Mouse (Mus musculus): ENCODE results near the gene Actl6b. TPM values are rescaled to one million over a fixed set of nuclear protein-coding genes. Genes with fewer than 3 reads are reported as not detected.

The Actl6b gene
- polyA plus RNA-seq, 1 experiment = not detected

- 82% methylated on average over 5 of the region's 5 CpGs for WGBS
- no peak overlapping the region for H3K27ac ChIP-seq (ENCODE audit: control insufficient read depth, insufficient read depth, low read length)
- no peak for TF ChIP-seq POLR2A (IDR thresholded peaks at IDR 0.05; ENCODE audit: control insufficient read depth, extremely low read depth, insufficient read depth, low read length, poor library complexity)
- no peak for TF ChIP-seq CTCF (IDR thresholded peaks at IDR 0.05; ENCODE audit: borderline replicate concordance, control insufficient read depth, extremely low read depth, insufficient read depth, low read length, poor library complexity)
- H3K4me3 ChIP-seq (ENCODE audit: control insufficient read depth, insufficient read depth, low read length) = no peak overlapping the region
- H3K27me3 ChIP-seq (ENCODE audit: control insufficient read depth, insufficient read depth, low read length) = no peaks in the 10 kb centered on the region; the same call in 1 of the 2 replicates
- DNase-seq = peak; percentile 36
- H3K36me3 ChIP-seq (ENCODE audit: control insufficient read depth, insufficient read depth, low read length) = no peaks in the 10 kb centered on the region
- peaks cover 6% of the 10 kb centered on the region; the same call in 1 of the 2 replicates for H3K4me1 ChIP-seq (replicated peaks; ENCODE audit: control insufficient read depth, insufficient read depth, low read length)
Observed at GRCm38 (mm10) chr5:137551119-137551518, 2.2 kb upstream of the Actl6b start.

GRCm38 (mm10) chr5:137553000-137553399 lies 317 bp upstream of the Actl6b start:
- Histone ChIP-seq H3K27ac (ENCODE audit: control insufficient read depth, insufficient read depth, low read length) (no peak overlapping the region), H3K4me1 (replicated peaks; ENCODE audit: control insufficient read depth, insufficient read depth, low read length) (peaks cover 6% of the 10 kb centered on the region; the same call in 1 of the 2 replicates), H3K4me3 (ENCODE audit: control insufficient read depth, insufficient read depth, low read length) (no peak overlapping the region), H3K27me3 (ENCODE audit: control insufficient read depth, insufficient read depth, low read length) (no peaks in the 10 kb centered on the region; the same call in 1 of the 2 replicates), H3K36me3 (ENCODE audit: control insufficient read depth, insufficient read depth, low read length) (no peaks in the 10 kb centered on the region)
- DNase-seq = no peak
- no peak for TF ChIP-seq POLR2A (IDR thresholded peaks at IDR 0.05; ENCODE audit: control insufficient read depth, extremely low read depth, insufficient read depth, low read length, poor library complexity)
- no peak for TF ChIP-seq CTCF (IDR thresholded peaks at IDR 0.05; ENCODE audit: borderline replicate concordance, control insufficient read depth, extremely low read depth, insufficient read depth, low read length, poor library complexity)
- WGBS = 45% methylated on average over 6 of the region's 6 CpGs

- Histone ChIP-seq H3K27me3 (ENCODE audit: control insufficient read depth, insufficient read depth, low read length) (no peaks in the 10 kb centered on the region; the same call in 1 of the 2 replicates), H3K4me1 (replicated peaks; ENCODE audit: control insufficient read depth, insufficient read depth, low read length) (peaks cover 6% of the 10 kb centered on the region; the same call in 1 of the 2 replicates), H3K36me3 (ENCODE audit: control insufficient read depth, insufficient read depth, low read length) (no peaks in the 10 kb centered on the region), H3K4me3 (ENCODE audit: control insufficient read depth, insufficient read depth, low read length) (no peak overlapping the region), H3K27ac (ENCODE audit: control insufficient read depth, insufficient read depth, low read length) (no peak overlapping the region)
- 56% methylated on average over 11 of the region's 11 CpGs for WGBS
- TF ChIP-seq POLR2A (IDR thresholded peaks at IDR 0.05; ENCODE audit: control insufficient read depth, extremely low read depth, insufficient read depth, low read length, poor library complexity) (no peak), CTCF (IDR thresholded peaks at IDR 0.05; ENCODE audit: borderline replicate concordance, control insufficient read depth, extremely low read depth, insufficient read depth, low read length, poor library complexity) (no peak)
- DNase-seq = no peak
Observed at GRCm38 (mm10) chr5:137553898-137554297, 581 bp downstream of the Actl6b start.

GRCm38 (mm10) chr5:137561556-137561955 lies 8.2 kb downstream of the Actl6b start:
- no peak overlapping the region for H3K27ac ChIP-seq (ENCODE audit: control insufficient read depth, insufficient read depth, low read length)
- TF ChIP-seq POLR2A (IDR thresholded peaks at IDR 0.05; ENCODE audit: control insufficient read depth, extremely low read depth, insufficient read depth, low read length, poor library complexity) = no peak
- TF ChIP-seq CTCF (IDR thresholded peaks at IDR 0.05; ENCODE audit: borderline replicate concordance, control insufficient read depth, extremely low read depth, insufficient read depth, low read length, poor library complexity) = no peak
- H3K36me3 ChIP-seq (ENCODE audit: control insufficient read depth, insufficient read depth, low read length) = no peaks in the 10 kb centered on the region
- no peaks in the 10 kb centered on the region for H3K4me1 ChIP-seq (replicated peaks; ENCODE audit: control insufficient read depth, insufficient read depth, low read length)
- no peak overlapping the region for H3K4me3 ChIP-seq (ENCODE audit: control insufficient read depth, insufficient read depth, low read length)
- 70% methylated on average over 6 of the region's 6 CpGs for WGBS
- no peaks in the 10 kb centered on the region for H3K27me3 ChIP-seq (ENCODE audit: control insufficient read depth, insufficient read depth, low read length)
- no peak for DNase-seq

GRCm38 (mm10) chr5:137562965-137563364 lies 9.6 kb downstream of the Actl6b start:
- no peaks in the 10 kb centered on the region for H3K27me3 ChIP-seq (ENCODE audit: control insufficient read depth, insufficient read depth, low read length)
- WGBS = 94% methylated on average over 10 of the region's 10 CpGs
- no peaks in the 10 kb centered on the region for H3K36me3 ChIP-seq (ENCODE audit: control insufficient read depth, insufficient read depth, low read length)
- H3K4me3 ChIP-seq (ENCODE audit: control insufficient read depth, insufficient read depth, low read length) = no peak overlapping the region
- no peak overlapping the region for H3K27ac ChIP-seq (ENCODE audit: control insufficient read depth, insufficient read depth, low read length)
- no peak for DNase-seq
- TF ChIP-seq POLR2A (IDR thresholded peaks at IDR 0.05; ENCODE audit: control insufficient read depth, extremely low read depth, insufficient read depth, low read length, poor library complexity) (no peak), CTCF (IDR thresholded peaks at IDR 0.05; ENCODE audit: borderline replicate concordance, control insufficient read depth, extremely low read depth, insufficient read depth, low read length, poor library complexity) (no peak)
- H3K4me1 ChIP-seq (replicated peaks; ENCODE audit: control insufficient read depth, insufficient read depth, low read length) = 0 out of 2 replicates have a peak, but pooled peaks cover 1% of the 10 kb centered on the region

GRCm38 (mm10) chr5:137565744-137566143 lies 12.4 kb downstream of the Actl6b start:
- no peaks in the 10 kb centered on the region for H3K36me3 ChIP-seq (ENCODE audit: control insufficient read depth, insufficient read depth, low read length)
- 95% methylated on average over 6 of the region's 6 CpGs for WGBS
- no peaks in the 10 kb centered on the region for H3K27me3 ChIP-seq (ENCODE audit: control insufficient read depth, insufficient read depth, low read length)
- peaks cover 18% of the 10 kb centered on the region for H3K4me1 ChIP-seq (replicated peaks; ENCODE audit: control insufficient read depth, insufficient read depth, low read length)
- H3K27ac ChIP-seq (ENCODE audit: control insufficient read depth, insufficient read depth, low read length) = no peak overlapping the region
- no peak overlapping the region for H3K4me3 ChIP-seq (ENCODE audit: control insufficient read depth, insufficient read depth, low read length)
- TF ChIP-seq CTCF (IDR thresholded peaks at IDR 0.05; ENCODE audit: borderline replicate concordance, control insufficient read depth, extremely low read depth, insufficient read depth, low read length, poor library complexity) = no peak
- no peak for TF ChIP-seq POLR2A (IDR thresholded peaks at IDR 0.05; ENCODE audit: control insufficient read depth, extremely low read depth, insufficient read depth, low read length, poor library complexity)
- no peak for DNase-seq

- DNase-seq = no peak
- Histone ChIP-seq H3K27me3 (ENCODE audit: control insufficient read depth, insufficient read depth, low read length) (no peaks in the 10 kb centered on the region), H3K4me3 (ENCODE audit: control insufficient read depth, insufficient read depth, low read length) (no peak overlapping the region), H3K4me1 (replicated peaks; ENCODE audit: control insufficient read depth, insufficient read depth, low read length) (peaks cover 24% of the 10 kb centered on the region), H3K36me3 (ENCODE audit: control insufficient read depth, insufficient read depth, low read length) (no peaks in the 10 kb centered on the region), H3K27ac (ENCODE audit: control insufficient read depth, insufficient read depth, low read length) (no peak overlapping the region)
- 94% methylated on average over 5 of the region's 5 CpGs for WGBS
- TF ChIP-seq POLR2A (IDR thresholded peaks at IDR 0.05; ENCODE audit: control insufficient read depth, extremely low read depth, insufficient read depth, low read length, poor library complexity) = no peak
- no peak for TF ChIP-seq CTCF (IDR thresholded peaks at IDR 0.05; ENCODE audit: borderline replicate concordance, control insufficient read depth, extremely low read depth, insufficient read depth, low read length, poor library complexity)
Observed at GRCm38 (mm10) chr5:137566416-137566815, 13.1 kb downstream of the Actl6b start.
